Mouse (Mus musculus): ENCODE measurements around the gene Sox18. TPM values are rescaled to one million over a fixed set of nuclear protein-coding genes. Genes with fewer than 3 reads are reported as not detected.

Sox18 gene
- total RNA-seq, 2 experiments from 2014 or later, result not detected

- ATAC-seq (replicated peaks; ENCODE audit: poor library complexity), result no peak
Observed at GRCm38 (mm10) chr2:181681978-181682377, 10.5 kb upstream of the Sox18 start.

- ATAC-seq (replicated peaks; ENCODE audit: poor library complexity), result peak; percentile 16
Observed at GRCm38 (mm10) chr2:181680716-181681117, 9.3 kb upstream of the Sox18 start.

- peak; percentile 47 for ATAC-seq (replicated peaks; ENCODE audit: poor library complexity)
Observed at GRCm38 (mm10) chr2:181679951-181680715, 8.7 kb upstream of the Sox18 start, which contains the start of gene Tcea2. TSS of gene Tcea2 (plus strand) at chr2:181680310.

- peak; percentile 76 for ATAC-seq (replicated peaks; ENCODE audit: poor library complexity)
Observed at GRCm38 (mm10) chr2:181678780-181679179, 7.3 kb upstream of the Sox18 start.

- no peak for ATAC-seq (replicated peaks; ENCODE audit: poor library complexity)
Observed at GRCm38 (mm10) chr2:181677755-181678098, 6.3 kb upstream of the Sox18 start.

- ATAC-seq (replicated peaks; ENCODE audit: poor library complexity), result no peak
Observed at GRCm38 (mm10) chr2:181677096-181677754, 5.8 kb upstream of the Sox18 start.

- ATAC-seq (replicated peaks; ENCODE audit: poor library complexity), result no peak
Observed at GRCm38 (mm10) chr2:181676424-181676823, 5.0 kb upstream of the Sox18 start.

- peak; percentile 41 for ATAC-seq (replicated peaks; ENCODE audit: poor library complexity)
Observed at GRCm38 (mm10) chr2:181675454-181675853, 4.0 kb upstream of the Sox18 start.

- ATAC-seq (replicated peaks; ENCODE audit: poor library complexity), result no peak
Observed at GRCm38 (mm10) chr2:181674934-181675333, 3.5 kb upstream of the Sox18 start.

GRCm38 (mm10) chr2:181673501-181673900 is 2.1 kb upstream of the Sox18 start:
- no peak for ATAC-seq (replicated peaks; ENCODE audit: poor library complexity)

- ATAC-seq (replicated peaks; ENCODE audit: poor library complexity), result no peak
Observed at GRCm38 (mm10) chr2:181671984-181672383, 544 bp upstream of the Sox18 start.

- no peak for ATAC-seq (replicated peaks; ENCODE audit: poor library complexity)
Observed at GRCm38 (mm10) chr2:181670913-181671311, 528 bp downstream of the Sox18 start.

- peak; percentile 81 for ATAC-seq (replicated peaks; ENCODE audit: poor library complexity)
Observed at GRCm38 (mm10) chr2:181670285-181670912, 1.0 kb downstream of the Sox18 start.

GRCm38 (mm10) chr2:181663298-181663630 is 8.2 kb downstream of the Sox18 start:
- no peak for ATAC-seq (replicated peaks; ENCODE audit: poor library complexity)

- ATAC-seq (replicated peaks; ENCODE audit: poor library complexity), result no peak
Observed at GRCm38 (mm10) chr2:181662620-181663297, 8.7 kb downstream of the Sox18 start.

GRCm38 (mm10) chr2:181659609-181660055 is 11.8 kb downstream of the Sox18 start:
- ATAC-seq (replicated peaks; ENCODE audit: poor library complexity), result peak; percentile 89

GRCm38 (mm10) chr2:181658930-181659555 is 12.4 kb downstream of the Sox18 start:
- peak; percentile 80 for ATAC-seq (replicated peaks; ENCODE audit: poor library complexity)

GRCm38 (mm10) chr2:181658528-181658927 is 12.9 kb downstream of the Sox18 start:
- no peak for ATAC-seq (replicated peaks; ENCODE audit: poor library complexity)

- ATAC-seq (replicated peaks; ENCODE audit: poor library complexity), result no peak
Observed at GRCm38 (mm10) chr2:181657441-181657840, 14.0 kb downstream of the Sox18 start.

- ATAC-seq (replicated peaks; ENCODE audit: poor library complexity), result no peak
Observed at GRCm38 (mm10) chr2:181656734-181657133, 14.7 kb downstream of the Sox18 start, which contains the start of gene Gm29797. TSS of gene Gm29797 (plus strand) at chr2:181657034.

GRCm38 (mm10) chr2:181653523-181653922 is 17.9 kb downstream of the Sox18 start:
- no peak for ATAC-seq (replicated peaks; ENCODE audit: poor library complexity)
